Comparison of ENCODE assay signal across 8 mouse cellular contexts in the genomic region with DNA sequence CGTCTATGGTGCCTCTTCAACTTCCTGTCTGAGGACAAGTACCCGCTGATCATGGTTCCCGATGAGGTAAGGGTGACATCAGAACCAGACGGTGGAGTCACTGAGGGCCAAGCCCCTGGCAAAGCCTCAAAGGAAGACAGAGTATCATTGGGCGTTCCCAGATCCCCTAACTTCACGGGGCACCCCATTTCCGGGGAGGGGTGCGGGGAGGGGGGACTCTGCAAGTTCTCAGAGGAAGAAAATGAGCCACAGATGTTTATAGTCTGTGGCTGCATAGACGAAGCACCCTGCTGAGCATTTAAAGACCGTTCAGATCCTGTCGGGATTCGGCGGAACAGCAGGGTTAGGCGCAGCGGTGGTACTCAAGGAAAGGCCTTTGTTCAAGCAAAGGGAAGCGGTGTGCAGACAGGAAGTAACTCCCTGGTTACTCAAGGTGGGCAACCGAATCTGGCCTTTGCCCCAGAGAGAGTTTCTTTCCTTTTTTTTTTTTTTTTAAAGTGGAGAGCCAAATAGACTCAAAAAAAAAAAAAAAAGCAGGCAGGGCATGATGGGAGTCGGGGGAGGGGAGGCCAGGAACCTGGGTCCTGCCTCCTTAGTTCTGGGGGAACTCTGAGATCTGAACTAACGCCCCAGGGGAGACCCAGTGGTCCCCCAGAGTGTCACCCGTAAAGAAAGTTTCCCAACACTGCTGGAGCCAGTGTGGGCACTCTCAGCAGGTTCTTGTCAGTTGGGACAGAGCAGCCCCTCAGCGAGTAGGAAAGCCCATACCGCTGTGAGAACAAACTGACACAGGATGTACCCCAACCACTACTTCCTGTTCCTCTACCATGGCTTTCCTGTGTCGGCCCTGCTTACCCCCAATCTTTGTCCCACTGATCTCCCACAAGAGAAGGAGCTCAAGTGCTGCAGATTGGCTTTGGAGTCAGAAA. TPM values are rescaled to one million over a fixed set of nuclear protein-coding genes. Genes with fewer than 3 reads are reported as not detected.
DNase-seq lines count a peak whose midpoint lies in the region; ATAC-seq lines count a peak whose summit lies in the region.

No protein-coding gene starts in this region.

- no peaks in the 10 kb centered on the region for H3K27me3 ChIP-seq in kidney, embryonic 16.5 days (ENCODE audit: insufficient read depth, low read length)
- H3K27me3 ChIP-seq in kidney, embryonic 14.5 days (ENCODE audit: control insufficient read depth, insufficient read depth, low read length) = no peaks in the 10 kb centered on the region
- no peaks in the 10 kb centered on the region for H3K27me3 ChIP-seq in limb, embryonic 10.5 days (ENCODE audit: low read depth, poor library complexity, severe bottlenecking)
- H3K27me3 ChIP-seq in midbrain, embryonic 16.5 days (ENCODE audit: control insufficient read depth, insufficient read depth, low read depth, low read length) = no peaks in the 10 kb centered on the region

- WGBS in kidney, embryonic 16.5 days = 31% methylated on average over 23 of the region's 23 CpGs
- 29% methylated on average over 23 of the region's 23 CpGs for WGBS in kidney, embryonic 14.5 days
- WGBS in limb, embryonic 10.5 days = 27% methylated on average over 23 of the region's 23 CpGs
- 27% methylated on average over 23 of the region's 23 CpGs for WGBS in midbrain, embryonic 16.5 days

- 0 out of 2 replicates have a peak overlapping the region, but pooled peaks have one; percentile 44 for H3K9ac ChIP-seq in kidney, embryonic 16.5 days (replicated peaks; ENCODE audit: low read length)
- H3K9ac ChIP-seq in kidney, embryonic 14.5 days (ENCODE audit: low read depth, low read length) = no peak overlapping the region
- H3K9ac ChIP-seq in midbrain, embryonic 16.5 days (ENCODE audit: low read depth, low read length) = no peak overlapping the region

- ATAC-seq in kidney, embryonic 16.5 days (ENCODE audit: low FRiP score, low TSS enrichment) = 0 out of 2 replicates have a peak, but pooled peaks have one; percentile 8
- ATAC-seq in kidney, embryonic 14.5 days (ENCODE audit: low FRiP score, low TSS enrichment) = no peak
- peak; percentile 78 for ATAC-seq in common myeloid progenitor, adult 5-6 weeks (replicated peaks; ENCODE audit: low read depth, poor library complexity, severe bottlenecking)
- ATAC-seq in midbrain, embryonic 16.5 days = no peak

- peak; percentile 56 for DNase-seq in limb, embryonic 10.5 days (ENCODE audit: low spot score)
- DNase-seq in thymus, postnatal 36 days = peak; percentile 81 to 89
- DNase-seq in cerebellum, adult 8-10 months = no peak
- DNase-seq in ovary, postnatal 10 days (ENCODE audit: low spot score) = no peak

- peak overlapping the region; percentile 50; the same call in 1 of the 2 replicates for H3K27ac ChIP-seq in kidney, embryonic 16.5 days (ENCODE audit: low read length)
- H3K27ac ChIP-seq in kidney, embryonic 14.5 days (ENCODE audit: low read depth, low read length) = no peak overlapping the region
- H3K27ac ChIP-seq in limb, embryonic 10.5 days = peak overlapping the region; percentile 88
- 0 out of 2 replicates have a peak overlapping the region, but pooled peaks have one; percentile 26 for H3K27ac ChIP-seq in midbrain, embryonic 16.5 days (ENCODE audit: low read length)

- no peaks in the 10 kb centered on the region for H3K9me3 ChIP-seq in kidney, embryonic 16.5 days (ENCODE audit: low read length)
- H3K9me3 ChIP-seq in kidney, embryonic 14.5 days (ENCODE audit: control insufficient read depth, low read length) = no peaks in the 10 kb centered on the region
- no peaks in the 10 kb centered on the region for H3K9me3 ChIP-seq in limb, embryonic 10.5 days (replicated peaks)
- no peaks in the 10 kb centered on the region for H3K9me3 ChIP-seq in midbrain, embryonic 16.5 days (replicated peaks; ENCODE audit: control insufficient read depth, low read length, poor library complexity, severe bottlenecking)

- no peak overlapping the region for H3K4me3 ChIP-seq in kidney, embryonic 16.5 days (ENCODE audit: low read length)
- H3K4me3 ChIP-seq in kidney, embryonic 14.5 days (ENCODE audit: low read length) = no peak overlapping the region
- H3K4me3 ChIP-seq in limb, embryonic 10.5 days = peak overlapping the region; percentile 30; the same call in 1 of the 2 replicates
- no peak overlapping the region for H3K4me3 ChIP-seq in midbrain, embryonic 16.5 days (ENCODE audit: low read depth, low read length)

- H3K36me3 ChIP-seq in kidney, embryonic 16.5 days (ENCODE audit: insufficient read depth, low read length) = no peaks in the 10 kb centered on the region
- H3K36me3 ChIP-seq in kidney, embryonic 14.5 days (ENCODE audit: control insufficient read depth, insufficient read depth, low read length) = no peaks in the 10 kb centered on the region
- no peaks in the 10 kb centered on the region for H3K36me3 ChIP-seq in limb, embryonic 10.5 days
- no peaks in the 10 kb centered on the region for H3K36me3 ChIP-seq in midbrain, embryonic 16.5 days (ENCODE audit: control insufficient read depth, insufficient read depth, low read length)

- H3K4me2 ChIP-seq in kidney, embryonic 16.5 days (replicated peaks; ENCODE audit: low read depth, low read length) = peak overlapping the region; percentile 23
- no peak overlapping the region for H3K4me2 ChIP-seq in kidney, embryonic 14.5 days (replicated peaks; ENCODE audit: low read depth, low read length)
- no peak overlapping the region for H3K4me2 ChIP-seq in midbrain, embryonic 16.5 days (ENCODE audit: low read length)

- H3K4me1 ChIP-seq in kidney, embryonic 16.5 days (ENCODE audit: insufficient read depth, low read length) = peaks cover 10% of the 10 kb centered on the region
- peaks cover under 1% of the 10 kb centered on the region; the same call in 1 of the 2 replicates for H3K4me1 ChIP-seq in kidney, embryonic 14.5 days (ENCODE audit: control insufficient read depth, insufficient read depth, low read length)
- peaks cover 23% of the 10 kb centered on the region for H3K4me1 ChIP-seq in limb, embryonic 10.5 days
- H3K4me1 ChIP-seq in midbrain, embryonic 16.5 days (ENCODE audit: control insufficient read depth, insufficient read depth, low read length) = peaks cover 3% of the 10 kb centered on the region

RNA-seq across cellular contexts. Expression of gene Def6, which starts 10.4 kb away (rescaled TPM):
- 7.2 and 7.4 TPM in 2 replicates for polyA plus RNA-seq in kidney, embryonic 16.5 days (2015; fragmentation: Nextera tagmentation; extraction: Ambion mirVana)
- polyA plus RNA-seq in kidney, embryonic 14.5 days (2014; fragmentation: Nextera tagmentation; extraction: Ambion mirVana) = 2.7 and 3.5 TPM in 2 replicates
- 103 and 128 TPM in 2 replicates for total RNA-seq in common myeloid progenitor, adult 5-6 weeks (2017)
- polyA plus RNA-seq in limb, embryonic 10.5 days (2016; fragmentation: Nextera tagmentation; extraction: Ambion mirVana) = 6.8 and 11.1 TPM in 2 replicates
- 6.1 and 6.8 TPM in 2 replicates for polyA plus RNA-seq in midbrain, embryonic 16.5 days (2015; fragmentation: Nextera tagmentation; extraction: Ambion mirVana)

RNA-seq across cellular contexts. Expression of gene Ppard, which starts 14.5 kb away (rescaled TPM):
- polyA plus RNA-seq in kidney, embryonic 16.5 days (2015; fragmentation: Nextera tagmentation; extraction: Ambion mirVana) = 2.1 and 2.2 TPM in 2 replicates
- polyA plus RNA-seq in kidney, embryonic 14.5 days (2014; fragmentation: Nextera tagmentation; extraction: Ambion mirVana) = 2.3 and 3.5 TPM in 2 replicates
- 2.1 and 3.1 TPM in 2 replicates for total RNA-seq in common myeloid progenitor, adult 5-6 weeks (2017)
- polyA plus RNA-seq in limb, embryonic 10.5 days (2016; fragmentation: Nextera tagmentation; extraction: Ambion mirVana) = 1.9 and 2.3 TPM in 2 replicates
- polyA plus RNA-seq in midbrain, embryonic 16.5 days (2015; fragmentation: Nextera tagmentation; extraction: Ambion mirVana) = 1.2 and 1.6 TPM in 2 replicates

RNA-seq across cellular contexts. Expression of gene Zfp523, which starts 41.1 kb away (rescaled TPM):
- polyA plus RNA-seq in kidney, embryonic 16.5 days (2015; fragmentation: Nextera tagmentation; extraction: Ambion mirVana) = 38.2 and 40.4 TPM in 2 replicates
- 38.0 and 39.7 TPM in 2 replicates for polyA plus RNA-seq in kidney, embryonic 14.5 days (2014; fragmentation: Nextera tagmentation; extraction: Ambion mirVana)
- total RNA-seq in common myeloid progenitor, adult 5-6 weeks (2017) = 19.2 and 27.5 TPM in 2 replicates
- polyA plus RNA-seq in limb, embryonic 10.5 days (2016; fragmentation: Nextera tagmentation; extraction: Ambion mirVana) = 33.6 and 40.2 TPM in 2 replicates
- polyA plus RNA-seq in midbrain, embryonic 16.5 days (2015; fragmentation: Nextera tagmentation; extraction: Ambion mirVana) = 40.4 and 42.1 TPM in 2 replicates

Comparison
In these comparisons a context has a peak if more than half of its experiments do, and no peak if none do; other contexts are left out.
1. ATAC-seq: peak in kidney, embryonic 16.5 days (single experiment) and common myeloid progenitor, adult 5-6 weeks (single experiment); none in kidney, embryonic 14.5 days (single experiment) and midbrain, embryonic 16.5 days (single experiment).
2. DNase-seq: peak in limb, embryonic 10.5 days (single experiment) and thymus, postnatal 36 days (2 of 2); none in cerebellum, adult 8-10 months (single experiment) and ovary, postnatal 10 days (single experiment).